Mouse (Mus musculus) Patski (cell line): Measurements from ENCODE around the gene Kat14. TPM values are rescaled to one million over a fixed set of nuclear protein-coding genes. Genes with fewer than 3 reads are reported as not detected.

Experiments
- ATAC-seq: fragments of 100-300 bp; one replicate; pipeline ENCODE4 v1.8.0; 2021
- CTCF ChIA-PET: fragments of 350-600 bp; sonication (Branson Sonifier 250); formaldehyde crosslinking; loops from one replicate; lab custom pipeline; 2022; ENCODE audit warnings: inconsistent platforms; lab: Charles Lee
- POLR2A ChIA-PET: fragments of 350-600 bp; sonication (Branson Sonifier 250); formaldehyde crosslinking; loops from one replicate; lab custom pipeline; 2022; ENCODE audit warnings: antibody characterized with exemption, inconsistent platforms; lab: Charles Lee
- DNase-seq: peaks from one replicate; pipeline ENCODE4 v3.0.0-alpha.2; 2011; ENCODE audit warnings: low read depth, low spot score
- H3K27me3 ChIP-seq: fragments of 371-371 bp; one replicate; pipeline ENCODE4 v1.5.1; 2021
- CTCF ChIP-seq: fragments of 100-300 bp; IDR thresholded peaks from one replicate; pipeline ENCODE4 v1.5.1; 2021
- in situ Hi-C: fragments of 300-500 bp; cut with MboI; formaldehyde crosslinking; loops from 3 replicates; pipeline ENCODE4 v1.11.1; 2018; ENCODE audit warnings: low pct_unique_long_range_greater_than_20kb, mixed read lengths
- polyA plus RNA-seq: library from polyadenylated mRNA; unstranded; gene quantifications from one replicate; pipeline ENCODE4 v1.2.3, GENCODE M21; 2021

The Kat14 gene
- 35.8 TPM for polyA plus RNA-seq

GRCm38 (mm10) chr2:144368400-144369019, at the start of gene Kat14, which contains the start of gene Pet117:
Gene Kat14 (plus strand): TSS chr2:144368983.
Gene Pet117 (plus strand): TSS chr2:144368996.
- TF ChIP-seq CTCF = no peak
- POLR2A ChIA-PET = interaction anchor here (0.5 to 0.8 kb wide), 2 partner anchors 174 to 1959 kb away, joined by 3 to 4 read pairs; no protein-coding TSS in a partner anchor
- CTCF ChIA-PET = interaction anchor here (1.0 kb wide), 1 partner anchor 10 kb away, joined by 3 read pairs; no protein-coding TSS in a partner anchor
- in situ Hi-C loops = no loop called here
- H3K27me3 ChIP-seq = no peaks in the 10 kb centered on the region
- ATAC-seq = peak; percentile 92
- no peak for DNase-seq

- ATAC-seq = no peak
- DNase-seq = no peak
- ChIA-PET POLR2A (no interaction called here), CTCF (no interaction called here)
- no peak for TF ChIP-seq CTCF
- H3K27me3 ChIP-seq = no peaks in the 10 kb centered on the region
- in situ Hi-C loops = no loop called here
Measured at GRCm38 (mm10) chr2:144324218-144324617, 44.6 kb upstream of the Kat14 start.

GRCm38 (mm10) chr2:144329451-144329850, 39.3 kb upstream of the Kat14 start:
- CTCF ChIA-PET = no interaction called here
- no peak for ATAC-seq
- no peak for DNase-seq
- peaks cover 30% of the 10 kb centered on the region for H3K27me3 ChIP-seq
- in situ Hi-C loops = no loop called here
- POLR2A ChIA-PET = interaction anchor here (0.7 kb wide), 1 partner anchor 14 kb away, joined by 7 read pairs; no protein-coding TSS in a partner anchor
- TF ChIP-seq CTCF = no peak

- CTCF ChIA-PET = no interaction called here
- in situ Hi-C loops = no loop called here
- POLR2A ChIA-PET = interaction anchor here (0.7 kb wide), 1 partner anchor 14 kb away, joined by 7 read pairs; no protein-coding TSS in a partner anchor
- ATAC-seq = no peak
- no peak for DNase-seq
- H3K27me3 ChIP-seq = peaks cover 30% of the 10 kb centered on the region
- TF ChIP-seq CTCF = no peak
Measured at GRCm38 (mm10) chr2:144329937-144330336, 38.8 kb upstream of the Kat14 start.

- CTCF ChIA-PET = no interaction called here
- TF ChIP-seq CTCF = no peak
- DNase-seq (no peak), ATAC-seq (peak; percentile 18)
- peaks cover 30% of the 10 kb centered on the region for H3K27me3 ChIP-seq
- in situ Hi-C loops = no loop called here
- POLR2A ChIA-PET = no interaction called here
Measured at GRCm38 (mm10) chr2:144330352-144330959, 38.3 kb upstream of the Kat14 start.

- ATAC-seq (peak; percentile 51), DNase-seq (no peak)
- ChIA-PET CTCF (no interaction called here), POLR2A (no interaction called here)
- TF ChIP-seq CTCF = no peak
- in situ Hi-C loops = no loop called here
- peaks cover 30% of the 10 kb centered on the region for H3K27me3 ChIP-seq
Measured at GRCm38 (mm10) chr2:144330960-144331371, 37.8 kb upstream of the Kat14 start.

- no peak for DNase-seq
- TF ChIP-seq CTCF = no peak
- in situ Hi-C loops = no loop called here
- no peak for ATAC-seq
- peaks cover 30% of the 10 kb centered on the region for H3K27me3 ChIP-seq
- ChIA-PET CTCF (no interaction called here), POLR2A (no interaction called here)
Measured at GRCm38 (mm10) chr2:144331401-144332302, 37.1 kb upstream of the Kat14 start, which contains the start of gene Ovol2. Gene Ovol2 (minus strand): TSS chr2:144332146.

GRCm38 (mm10) chr2:144332486-144332885, 36.3 kb upstream of the Kat14 start:
- DNase-seq (no peak), ATAC-seq (no peak)
- CTCF ChIA-PET = no interaction called here
- in situ Hi-C loops = no loop called here
- POLR2A ChIA-PET = no interaction called here
- no peak for TF ChIP-seq CTCF
- peaks cover 30% of the 10 kb centered on the region for H3K27me3 ChIP-seq

- TF ChIP-seq CTCF = no peak
- in situ Hi-C loops = no loop called here
- DNase-seq = no peak
- H3K27me3 ChIP-seq = peaks cover 30% of the 10 kb centered on the region
- POLR2A ChIA-PET = no interaction called here
- CTCF ChIA-PET = no interaction called here
- ATAC-seq = no peak
Measured at GRCm38 (mm10) chr2:144333138-144333842, 35.5 kb upstream of the Kat14 start.

GRCm38 (mm10) chr2:144337230-144337629, 31.6 kb upstream of the Kat14 start:
- CTCF ChIA-PET = interaction anchor here (1.3 kb wide), 1 partner anchor 10 kb away, joined by 4 read pairs; no protein-coding TSS in a partner anchor
- POLR2A ChIA-PET = interaction anchor here (0.6 kb wide), 1 partner anchor 9 kb away, joined by 3 read pairs; no protein-coding TSS in a partner anchor
- DNase-seq (no peak), ATAC-seq (no peak)
- no peak for TF ChIP-seq CTCF
- in situ Hi-C loops = no loop called here
- peaks cover 12% of the 10 kb centered on the region for H3K27me3 ChIP-seq
